Comparison of ENCODE assay signal across 10 mouse cellular contexts in genomic region chr12:111725338-111726121, GRCm38 (mm10). TPM values are rescaled to one million over a fixed set of nuclear protein-coding genes. Genes with fewer than 3 reads are reported as not detected.
DNase-seq lines count a peak whose midpoint lies in the region; ATAC-seq lines count a peak whose summit lies in the region.
"Had no signal": no experiment of that assay in that cellular context is flagged by ENCODE, and none has a peak within 500 bp of the region (broad histone marks: within the 10 kb centered on the region; RNA-seq: fewer than 3 reads in every experiment).

No protein-coding gene starts in this region.

- no peaks in the 10 kb centered on the region for H3K27me3 ChIP-seq in heart, embryonic 12.5 days (replicated peaks)
- H3K27me3 ChIP-seq in forebrain, embryonic 13.5 days, result no peaks in the 10 kb centered on the region
- no peaks in the 10 kb centered on the region for H3K27me3 ChIP-seq in intestine, embryonic 14.5 days (replicated peaks; ENCODE audit: control insufficient read depth, insufficient read depth, low read length)
- no peaks in the 10 kb centered on the region for H3K27me3 ChIP-seq in midbrain, embryonic 14.5 days (ENCODE audit: control insufficient read depth, insufficient read depth, low read length)
- H3K27me3 ChIP-seq: liver, embryonic 13.5 days had no signal

- peak overlapping the region; percentile 46; the same call in 1 of the 2 replicates for H3K27ac ChIP-seq in heart, embryonic 12.5 days (ENCODE audit: poor library complexity, severe bottlenecking)
- H3K27ac ChIP-seq in forebrain, embryonic 13.5 days, result peak overlapping the region; percentile 41; the same call in 1 of the 2 replicates
- peak overlapping the region; percentile 66 for H3K27ac ChIP-seq in intestine, embryonic 14.5 days (ENCODE audit: low read depth)
- 0 out of 2 replicates have a peak overlapping the region, but pooled peaks have one; percentile 8 for H3K27ac ChIP-seq in midbrain, embryonic 14.5 days (replicated peaks; ENCODE audit: low read depth, low read length)
- H3K27ac ChIP-seq: liver, embryonic 13.5 days had no signal

- intact Hi-C loops in heart, postnatal 14 days (cut with DNase I), result no loop called here

- WGBS in heart, embryonic 12.5 days, result 70% methylated on average over 12 of the region's 12 CpGs
- 56% methylated on average over 12 of the region's 12 CpGs for WGBS in forebrain, embryonic 13.5 days
- 67% methylated on average over 12 of the region's 12 CpGs for whole genome bisulfite sequencing in intestine, embryonic 14.5 days
- WGBS in midbrain, embryonic 14.5 days, result 65% methylated on average over 12 of the region's 12 CpGs

- peaks cover 60% of the 10 kb centered on the region for H3K36me3 ChIP-seq in heart, embryonic 12.5 days
- H3K36me3 ChIP-seq in forebrain, embryonic 13.5 days (ENCODE audit: poor library complexity, severe bottlenecking), result peaks cover 58% of the 10 kb centered on the region
- H3K36me3 ChIP-seq in intestine, embryonic 14.5 days (ENCODE audit: control insufficient read depth, insufficient read depth, low read length), result peaks cover 15% of the 10 kb centered on the region
- H3K36me3 ChIP-seq in midbrain, embryonic 14.5 days (ENCODE audit: control insufficient read depth, insufficient read depth, low read length), result peaks cover 38% of the 10 kb centered on the region

- H3K4me2 ChIP-seq in heart, embryonic 12.5 days, result no peak overlapping the region
- no peak overlapping the region for H3K4me2 ChIP-seq in forebrain, embryonic 13.5 days
- H3K4me2 ChIP-seq in intestine, embryonic 14.5 days (ENCODE audit: low read length), result no peak overlapping the region
- H3K4me2 ChIP-seq in midbrain, embryonic 14.5 days (ENCODE audit: low read length), result no peak overlapping the region
- H3K4me2 ChIP-seq: liver, embryonic 13.5 days had no signal

- no peak overlapping the region for H3K4me3 ChIP-seq in heart, embryonic 12.5 days
- H3K4me3 ChIP-seq in forebrain, embryonic 13.5 days, result no peak overlapping the region
- no peak overlapping the region for H3K4me3 ChIP-seq in intestine, embryonic 14.5 days (ENCODE audit: low read depth, low read length)
- H3K4me3 ChIP-seq in midbrain, embryonic 14.5 days (replicated peaks; ENCODE audit: low read depth, low read length), result no peak overlapping the region
- H3K4me3 ChIP-seq: liver, embryonic 13.5 days had no signal

- H3K4me1 ChIP-seq in heart, embryonic 12.5 days (replicated peaks), result peaks cover 8% of the 10 kb centered on the region
- peaks cover 8% of the 10 kb centered on the region for H3K4me1 ChIP-seq in forebrain, embryonic 13.5 days
- H3K4me1 ChIP-seq in intestine, embryonic 14.5 days (replicated peaks; ENCODE audit: control insufficient read depth, insufficient read depth, low read length), result no peaks in the 10 kb centered on the region
- H3K4me1 ChIP-seq in midbrain, embryonic 14.5 days (ENCODE audit: control insufficient read depth, insufficient read depth, low read length), result no peaks in the 10 kb centered on the region
- H3K4me1 ChIP-seq: liver, embryonic 13.5 days had no signal

- no peak for DNase-seq in heart, postnatal 14 days
- DNase-seq in intestine, embryonic 14.5 days (ENCODE audit: low spot score), result no peak
- DNase-seq in midbrain, embryonic 14.5 days, result no peak
- DNase-seq in thymus, postnatal 25 days, result no peak
- DNase-seq in kidney, postnatal 36 days, result no peak
- DNase-seq: liver, embryonic 13.5 days had no signal

- ATAC-seq in heart, embryonic 12.5 days (ENCODE audit: insufficient number of reproducible peaks, low FRiP score), result 0 out of 2 replicates have a peak, but pooled peaks have one; percentile 10
- ATAC-seq in forebrain, embryonic 13.5 days, result no peak
- ATAC-seq in intestine, embryonic 14.5 days (replicated peaks; ENCODE audit: low FRiP score, low TSS enrichment, low read depth), result no peak
- ATAC-seq in midbrain, embryonic 14.5 days (ENCODE audit: low FRiP score, low TSS enrichment), result no peak
- no peak for ATAC-seq in activated CD4-positive, CD25-positive, alpha-beta regulatory T cell, adult 4 months

- peak overlapping the region; percentile 8; the same call in 1 of the 2 replicates for H3K9ac ChIP-seq in heart, embryonic 12.5 days
- H3K9ac ChIP-seq in forebrain, embryonic 13.5 days, result peak overlapping the region; percentile 30; the same call in 1 of the 2 replicates
- H3K9ac ChIP-seq in intestine, embryonic 14.5 days (ENCODE audit: low read length), result no peak overlapping the region
- H3K9ac ChIP-seq in midbrain, embryonic 14.5 days (replicated peaks; ENCODE audit: low read length), result no peak overlapping the region
- H3K9ac ChIP-seq: liver, embryonic 13.5 days had no signal

- H3K9me3 ChIP-seq in heart, embryonic 12.5 days (replicated peaks), result no peaks in the 10 kb centered on the region
- no peaks in the 10 kb centered on the region for H3K9me3 ChIP-seq in forebrain, embryonic 13.5 days (replicated peaks)
- H3K9me3 ChIP-seq in intestine, embryonic 14.5 days (ENCODE audit: control insufficient read depth, low read length), result no peaks in the 10 kb centered on the region
- H3K9me3 ChIP-seq in midbrain, embryonic 14.5 days (ENCODE audit: control insufficient read depth, low read length), result no peaks in the 10 kb centered on the region
- H3K9me3 ChIP-seq: liver, embryonic 13.5 days had no signal

RNA-seq across cellular contexts. Expression of gene Apopt1, which starts 12.5 kb away (rescaled TPM):
- 46.6 and 48.8 TPM in 2 replicates for polyA plus RNA-seq in heart, embryonic 12.5 days (2016; fragmentation: Nextera tagmentation; extraction: Ambion mirVana)
- total RNA-seq in heart, postnatal 14 days (2021), result 10 to 100 TPM; 36.9 to 37.0 TPM
- 52.6 and 56.2 TPM in 2 replicates for polyA plus RNA-seq in forebrain, embryonic 13.5 days (2015; fragmentation: Nextera tagmentation; extraction: Ambion mirVana)
- 57.1 and 58.2 TPM in 2 replicates for polyA plus RNA-seq in intestine, embryonic 14.5 days (2014; fragmentation: Nextera tagmentation; extraction: Ambion mirVana)
- polyA plus RNA-seq in midbrain, embryonic 14.5 days (2014; fragmentation: Nextera tagmentation; extraction: Ambion mirVana), result 57.6 and 66.0 TPM in 2 replicates
- 10 to 100 TPM; 72.7 to 78.9 TPM for polyA plus RNA-seq in activated CD4-positive, CD25-positive, alpha-beta regulatory T cell, adult 4 months (2017; shearing (Covaris generic))

RNA-seq across cellular contexts. Expression of gene Bag5, which starts 12.5 kb away (rescaled TPM):
- 40.2 and 41.3 TPM in 2 replicates for polyA plus RNA-seq in heart, embryonic 12.5 days (2016; fragmentation: Nextera tagmentation; extraction: Ambion mirVana)
- total RNA-seq in heart, postnatal 14 days (2021), result 10 to 100 TPM; 22.6 to 22.7 TPM
- polyA plus RNA-seq in forebrain, embryonic 13.5 days (2015; fragmentation: Nextera tagmentation; extraction: Ambion mirVana), result 62.1 and 62.8 TPM in 2 replicates
- polyA plus RNA-seq in intestine, embryonic 14.5 days (2014; fragmentation: Nextera tagmentation; extraction: Ambion mirVana), result 52.4 and 54.6 TPM in 2 replicates
- polyA plus RNA-seq in midbrain, embryonic 14.5 days (2014; fragmentation: Nextera tagmentation; extraction: Ambion mirVana), result 67.3 and 72.9 TPM in 2 replicates
- polyA plus RNA-seq in activated CD4-positive, CD25-positive, alpha-beta regulatory T cell, adult 4 months (2017; shearing (Covaris generic)), result 10 to 100 TPM; 30.2 to 32.4 TPM

RNA-seq across cellular contexts. Expression of gene Klc1, which starts 33.1 kb away (rescaled TPM):
- 113 and 117 TPM in 2 replicates for polyA plus RNA-seq in heart, embryonic 12.5 days (2016; fragmentation: Nextera tagmentation; extraction: Ambion mirVana)
- total RNA-seq in heart, postnatal 14 days (2021), result 100 to 1,000 TPM; 120 to 129 TPM
- polyA plus RNA-seq in forebrain, embryonic 13.5 days (2015; fragmentation: Nextera tagmentation; extraction: Ambion mirVana), result 319 and 339 TPM in 2 replicates
- 109 and 121 TPM in 2 replicates for polyA plus RNA-seq in intestine, embryonic 14.5 days (2014; fragmentation: Nextera tagmentation; extraction: Ambion mirVana)
- polyA plus RNA-seq in midbrain, embryonic 14.5 days (2014; fragmentation: Nextera tagmentation; extraction: Ambion mirVana), result 621 and 628 TPM in 2 replicates
- polyA plus RNA-seq in activated CD4-positive, CD25-positive, alpha-beta regulatory T cell, adult 4 months (2017; shearing (Covaris generic)), result 10 to 100 TPM; 14.7 to 17.6 TPM

RNA-seq across cellular contexts. Expression of gene Trmt61a, which starts 47.6 kb away (rescaled TPM):
- 8.8 and 10.2 TPM in 2 replicates for polyA plus RNA-seq in heart, embryonic 12.5 days (2016; fragmentation: Nextera tagmentation; extraction: Ambion mirVana)
- 1 to 10 TPM; 3.3 to 4.7 TPM for total RNA-seq in heart, postnatal 14 days (2021)
- 10.7 and 12.2 TPM in 2 replicates for polyA plus RNA-seq in forebrain, embryonic 13.5 days (2015; fragmentation: Nextera tagmentation; extraction: Ambion mirVana)
- polyA plus RNA-seq in intestine, embryonic 14.5 days (2014; fragmentation: Nextera tagmentation; extraction: Ambion mirVana), result 9.9 and 13.1 TPM in 2 replicates
- polyA plus RNA-seq in midbrain, embryonic 14.5 days (2014; fragmentation: Nextera tagmentation; extraction: Ambion mirVana), result 7.0 and 8.0 TPM in 2 replicates
- polyA plus RNA-seq in activated CD4-positive, CD25-positive, alpha-beta regulatory T cell, adult 4 months (2017; shearing (Covaris generic)), result 1 to 10 TPM; 2.7 to 4.3 TPM

RNA-seq across cellular contexts. Expression of gene Ckb, which starts 53.4 kb away (rescaled TPM):
- polyA plus RNA-seq in heart, embryonic 12.5 days (2016; fragmentation: Nextera tagmentation; extraction: Ambion mirVana), result 363 and 373 TPM in 2 replicates
- 100 to 1,000 TPM in 1 of 2 experiments, 10 to 100 TPM in 1; 98.4 to 117 TPM for total RNA-seq in heart, postnatal 14 days (2021)
- 2,311 and 2,462 TPM in 2 replicates for polyA plus RNA-seq in forebrain, embryonic 13.5 days (2015; fragmentation: Nextera tagmentation; extraction: Ambion mirVana)
- polyA plus RNA-seq in intestine, embryonic 14.5 days (2014; fragmentation: Nextera tagmentation; extraction: Ambion mirVana), result 787 and 806 TPM in 2 replicates
- 1,414 and 1,526 TPM in 2 replicates for polyA plus RNA-seq in midbrain, embryonic 14.5 days (2014; fragmentation: Nextera tagmentation; extraction: Ambion mirVana)
- polyA plus RNA-seq in activated CD4-positive, CD25-positive, alpha-beta regulatory T cell, adult 4 months (2017; shearing (Covaris generic)), result 10 to 100 TPM; 21.3 to 26.2 TPM
- total RNA-seq: MEL had no signal

Comparison
In these comparisons a context has a peak if more than half of its experiments do, and no peak if none do; other contexts are left out.
1. H3K27ac ChIP-seq: peak in every context shown above with its lines; median percentile 66 in intestine, embryonic 14.5 days; 46 in heart, embryonic 12.5 days; 41 in forebrain, embryonic 13.5 days; 8 in midbrain, embryonic 14.5 days.
2. H3K9ac ChIP-seq: peak in heart, embryonic 12.5 days (single experiment) and forebrain, embryonic 13.5 days (single experiment); none in intestine, embryonic 14.5 days (single experiment) and midbrain, embryonic 14.5 days (single experiment).